Mouse (Mus musculus) intestine, embryonic 14.5 days (tissue): ENCODE measurements at regions not wholly inside any gene's neighbourhood (a gene's known extent, or its start where the extent isn't known, plus 50 kb on each side); places are given as distances from the start of the nearest gene placed in this dataset.

Experiments
- ATAC-seq: fragments of 200-750 bp; cut with Nextera tagmentation; replicated peaks from 2 replicates; pipeline ENCODE4 v1.8.0; 2017; ENCODE audit warnings: low read depth, moderate number of reproducible peaks, moderate TSS enrichment, moderate library complexity; ENCODE audit not compliant: low FRiP score, low TSS enrichment
- DNase-seq: peaks from one replicate; pipeline ENCODE4 v3.0.0-alpha.2; 2018; ENCODE audit warnings: low spot score
- H3K27ac ChIP-seq: fragments of 300-500 bp; sonication (generic); 2 replicates; pipeline ENCODE4 v1.5.1; 2014; ENCODE audit warnings: low read depth, mild to moderate bottlenecking, control low read depth
- H3K27me3 ChIP-seq: fragments of 300-500 bp; sonication (generic); replicated peaks from 2 replicates; pipeline ENCODE4 v1.6.1; 2014; ENCODE audit warnings: low read length, control low read depth; ENCODE audit not compliant: control insufficient read depth, insufficient read depth
- H3K36me3 ChIP-seq: fragments of 300-500 bp; sonication (generic); 2 replicates; pipeline ENCODE4 v1.6.1; 2014; ENCODE audit warnings: low read length, control low read depth; ENCODE audit not compliant: control insufficient read depth, insufficient read depth
- H3K4me1 ChIP-seq: fragments of 300-500 bp; sonication (generic); replicated peaks from 2 replicates; pipeline ENCODE4 v1.6.1; 2014; ENCODE audit warnings: low read length, control low read depth, mixed read lengths; ENCODE audit not compliant: control insufficient read depth, insufficient read depth
- H3K4me2 ChIP-seq: fragments of 300-500 bp; sonication (generic); 2 replicates; pipeline ENCODE4 v1.6.1; 2014; ENCODE audit warnings: low read length
- H3K4me3 ChIP-seq: fragments of 300-500 bp; sonication (generic); 2 replicates; pipeline ENCODE4 v1.5.1; 2014; ENCODE audit warnings: low read depth, low read length, control low read depth, mixed read lengths
- H3K9ac ChIP-seq: fragments of 300-500 bp; sonication (generic); 2 replicates; pipeline ENCODE4 v1.6.1; 2014; ENCODE audit warnings: mild to moderate bottlenecking, low read length
- H3K9me3 ChIP-seq: fragments of 300-500 bp; sonication (generic); 2 replicates; pipeline ENCODE4 v1.6.1; 2016; ENCODE audit warnings: low read length, control low read depth; ENCODE audit not compliant: control insufficient read depth
- WGBS: fragments of 180-500 bp; shearing (Covaris S2); extraction: QIAGEN DNeasy Blood & Tissue Kit; methylation state at CpG from one replicate; pipeline ENCODE4 v1.1.7; 2014; 5-methylcytosine and 5-hydroxymethylcytosine counted together

- Histone ChIP-seq H3K27me3 (no peaks in the 10 kb centered on the region), H3K4me2 (no peak overlapping the region), H3K4me3 (no peak overlapping the region), H3K9me3 (no peaks in the 10 kb centered on the region), H3K27ac (no peak overlapping the region), H3K4me1 (no peaks in the 10 kb centered on the region), H3K36me3 (no peaks in the 10 kb centered on the region), H3K9ac (no peak overlapping the region)
- no peak for DNase-seq
- WGBS, result 84% methylated on average over 10 of the region's 10 CpGs
- ATAC-seq, result no peak
These were observed 193.4 kb upstream of the Prdm1 start for GRCm38 (mm10) chr10:44721670-44722069.

- no peak for ATAC-seq
- DNase-seq, result no peak
- no peak overlapping the region for H3K4me3 ChIP-seq
- no peak overlapping the region for H3K4me2 ChIP-seq
- no peaks in the 10 kb centered on the region for H3K9me3 ChIP-seq
- H3K9ac ChIP-seq, result no peak overlapping the region
- no peak overlapping the region for H3K27ac ChIP-seq
- no peaks in the 10 kb centered on the region for H3K4me1 ChIP-seq
- no peaks in the 10 kb centered on the region for H3K27me3 ChIP-seq
- WGBS, result 81% methylated on average over 5 of the region's 5 CpGs
- H3K36me3 ChIP-seq, result no peaks in the 10 kb centered on the region
These were observed 188.3 kb upstream of the Prdm1 start for GRCm38 (mm10) chr10:44716612-44717011.

GRCm38 (mm10) chr10:44715902-44716301 is 187.6 kb upstream of the Prdm1 start:
- Histone ChIP-seq H3K9me3 (no peaks in the 10 kb centered on the region), H3K27ac (no peak overlapping the region), H3K27me3 (no peaks in the 10 kb centered on the region), H3K4me3 (no peak overlapping the region), H3K4me1 (no peaks in the 10 kb centered on the region), H3K36me3 (no peaks in the 10 kb centered on the region), H3K9ac (no peak overlapping the region), H3K4me2 (no peak overlapping the region)
- ATAC-seq, result no peak
- no peak for DNase-seq

GRCm38 (mm10) chr10:44708830-44709229 is 180.5 kb upstream of the Prdm1 start:
- no peaks in the 10 kb centered on the region for H3K36me3 ChIP-seq
- no peaks in the 10 kb centered on the region for H3K9me3 ChIP-seq
- H3K4me3 ChIP-seq, result no peak overlapping the region
- H3K9ac ChIP-seq, result no peak overlapping the region
- H3K4me1 ChIP-seq, result no peaks in the 10 kb centered on the region
- ATAC-seq (no peak), DNase-seq (no peak)
- H3K27me3 ChIP-seq, result no peaks in the 10 kb centered on the region
- 91% methylated on average over 4 of the region's 4 CpGs for WGBS
- H3K4me2 ChIP-seq, result no peak overlapping the region
- no peak overlapping the region for H3K27ac ChIP-seq

- H3K9ac ChIP-seq, result no peak overlapping the region
- no peak overlapping the region for H3K27ac ChIP-seq
- H3K4me2 ChIP-seq, result no peak overlapping the region
- 88% methylated on average over 3 of the region's 3 CpGs for WGBS
- ATAC-seq, result no peak
- no peak for DNase-seq
- H3K9me3 ChIP-seq, result no peaks in the 10 kb centered on the region
- H3K36me3 ChIP-seq, result no peaks in the 10 kb centered on the region
- no peaks in the 10 kb centered on the region for H3K4me1 ChIP-seq
- H3K27me3 ChIP-seq, result no peaks in the 10 kb centered on the region
- no peak overlapping the region for H3K4me3 ChIP-seq
These were observed 175.8 kb upstream of the Prdm1 start for GRCm38 (mm10) chr10:44704143-44704542.

- no peaks in the 10 kb centered on the region for H3K27me3 ChIP-seq
- DNase-seq, result no peak
- H3K4me3 ChIP-seq, result no peak overlapping the region
- ATAC-seq, result no peak
- WGBS, result 78% methylated on average over 5 of the region's 5 CpGs
- H3K9ac ChIP-seq, result no peak overlapping the region
- H3K27ac ChIP-seq, result no peak overlapping the region
- no peak overlapping the region for H3K4me2 ChIP-seq
- no peaks in the 10 kb centered on the region for H3K36me3 ChIP-seq
- no peaks in the 10 kb centered on the region for H3K4me1 ChIP-seq
- H3K9me3 ChIP-seq, result no peaks in the 10 kb centered on the region
These were observed 173.8 kb upstream of the Prdm1 start for GRCm38 (mm10) chr10:44702108-44702507.

- no peak for DNase-seq
These were observed 171.8 kb upstream of the Prdm1 start for GRCm38 (mm10) chr10:44699988-44700537.

GRCm38 (mm10) chr10:44697966-44698365 is 169.7 kb upstream of the Prdm1 start:
- no peaks in the 10 kb centered on the region for H3K27me3 ChIP-seq
- ATAC-seq (no peak), DNase-seq (no peak)
- H3K4me1 ChIP-seq, result no peaks in the 10 kb centered on the region
- no peak overlapping the region for H3K4me3 ChIP-seq
- 90% methylated on average over 2 of the region's 2 CpGs for WGBS
- H3K9me3 ChIP-seq, result no peaks in the 10 kb centered on the region
- no peak overlapping the region for H3K4me2 ChIP-seq
- H3K9ac ChIP-seq, result no peak overlapping the region
- no peak overlapping the region for H3K27ac ChIP-seq
- no peaks in the 10 kb centered on the region for H3K36me3 ChIP-seq

More at GRCm38 (mm10) chr10:44699988-44700537, 171.8 kb upstream of the Prdm1 start:
- Histone ChIP-seq H3K4me2 (no peak overlapping the region), H3K27me3 (no peaks in the 10 kb centered on the region), H3K36me3 (no peaks in the 10 kb centered on the region), H3K4me1 (no peaks in the 10 kb centered on the region), H3K4me3 (no peak overlapping the region), H3K27ac (no peak overlapping the region), H3K9ac (no peak overlapping the region), H3K9me3 (no peaks in the 10 kb centered on the region)
- ATAC-seq, result no peak
- 84% methylated on average over 11 of the region's 11 CpGs for WGBS

GRCm38 (mm10) chr10:44696973-44697372 is 168.7 kb upstream of the Prdm1 start:
- WGBS, result 52% methylated on average over 2 of the region's 2 CpGs

More at GRCm38 (mm10) chr10:44696973-44697372, 168.7 kb upstream of the Prdm1 start:
- Histone ChIP-seq H3K4me3 (no peak overlapping the region), H3K27me3 (no peaks in the 10 kb centered on the region), H3K36me3 (no peaks in the 10 kb centered on the region), H3K4me1 (no peaks in the 10 kb centered on the region), H3K4me2 (no peak overlapping the region), H3K9me3 (no peaks in the 10 kb centered on the region), H3K9ac (no peak overlapping the region), H3K27ac (no peak overlapping the region)
- ATAC-seq (no peak), DNase-seq (no peak)
